Mouse (Mus musculus) liver, adult 2 months (tissue): ENCODE measurements around the gene Il21r. TPM values are rescaled to one million over a fixed set of nuclear protein-coding genes. Genes with fewer than 3 reads are reported as not detected.

Experiments used
- DNase-seq: peaks from one replicate; pipeline ENCODE4 v3.0.0-alpha.2; 2011; ENCODE audit warnings: low read depth, low spot score; ENCODE audit errors: extremely low read depth
- H3K27ac ChIP-seq: fragments of 200-500 bp; replicated peaks from 2 replicates; pipeline ENCODE4 v1.5.1; 2012; ENCODE audit warnings: low read depth, mild to moderate bottlenecking, control low read depth, inconsistent platforms, low read length; ENCODE audit not compliant: insufficient read depth
- H3K27me3 ChIP-seq: fragments of 200-500 bp; 2 replicates; pipeline ENCODE4 v1.6.1; 2012; ENCODE audit warnings: mild to moderate bottlenecking, moderate library complexity, low read length, inconsistent platforms; ENCODE audit not compliant: control insufficient read depth, insufficient read depth
- H3K36me3 ChIP-seq: fragments of 200-500 bp; 2 replicates; pipeline ENCODE4 v1.6.1; 2012; ENCODE audit warnings: low read length, inconsistent platforms; ENCODE audit not compliant: control insufficient read depth, insufficient read depth
- H3K4me1 ChIP-seq: fragments of 200-500 bp; 2 replicates; pipeline ENCODE4 v1.6.1; 2011; ENCODE audit warnings: low read length; ENCODE audit not compliant: control insufficient read depth, insufficient read depth
- H3K4me3 ChIP-seq: fragments of 200-500 bp; 2 replicates; pipeline ENCODE4 v1.5.1; 2011; ENCODE audit warnings: low read depth, mild to moderate bottlenecking, control low read depth, low read length, moderate library complexity; ENCODE audit not compliant: insufficient read depth
- H3K79me2 ChIP-seq: fragments of 200-500 bp; 2 replicates; pipeline ENCODE4 v1.6.1; 2012; ENCODE audit warnings: inconsistent platforms, mild to moderate bottlenecking, low read length, moderate library complexity; ENCODE audit not compliant: control insufficient read depth, insufficient read depth
- H3K9ac ChIP-seq: fragments of 200-500 bp; 2 replicates; pipeline ENCODE4 v1.6.1; 2012; ENCODE audit warnings: low read depth, mild to moderate bottlenecking, control low read depth, inconsistent platforms, low read length
- CTCF ChIP-seq: fragments of 200-500 bp; IDR thresholded peaks from 2 replicates; pipeline ENCODE4 v1.5.1; 2011; ENCODE audit warnings: low read depth, low read length, control low read depth
- POLR2A ChIP-seq: fragments of 200-500 bp; IDR thresholded peaks from 2 replicates; pipeline ENCODE4 v1.6.1; 2011; ENCODE audit warnings: low read length, control low read depth; ENCODE audit not compliant: insufficient read depth; ENCODE audit errors: extremely low read depth
- WGBS: fragments of 180-500 bp; shearing (Covaris S2); methylation state at CpG from one replicate; pipeline ENCODE4 v1.1.7; 2018; 5-methylcytosine and 5-hydroxymethylcytosine counted together
- polyA plus RNA-seq: library from polyadenylated mRNA; depleted of rRNA; stranded (reverse); fragments of >200 nt; gene quantifications from 2 replicates; pipeline ENCODE4 v1.2.3, GENCODE M21; 2012
- total RNA-seq: library from RNA; depleted of rRNA; stranded (reverse); fragments of >200 nt; gene quantifications from 2 replicates; pipeline ENCODE4 v1.2.3, GENCODE M21; 2014

The Il21r gene
- total and polyA plus RNA-seq, 2 experiments, result 0.09 to 1.2 TPM

DNA sequence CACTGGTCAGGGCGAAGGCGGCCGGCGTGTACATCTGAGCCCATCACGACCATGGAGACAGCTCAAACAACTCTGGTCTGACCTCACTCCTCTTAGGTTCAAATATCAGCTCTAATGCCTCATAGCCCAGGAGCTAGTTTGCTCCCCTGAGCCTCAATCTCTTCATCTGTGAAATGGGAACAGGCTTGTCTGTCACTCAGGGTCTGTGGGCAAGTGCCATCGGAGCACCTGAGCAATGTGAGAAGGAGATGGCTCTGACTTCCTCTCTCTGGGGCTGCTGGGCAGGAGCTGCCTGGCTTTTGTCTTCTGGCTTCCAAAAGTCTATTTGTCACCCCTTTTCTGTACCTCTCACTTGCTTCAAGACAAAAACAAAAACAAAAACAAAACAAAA, 2.0 kb upstream of the Il21r start:
- no peak for TF ChIP-seq CTCF
- no peak for TF ChIP-seq POLR2A
- Histone ChIP-seq H3K27ac (no peak overlapping the region), H3K4me1 (no peaks in the 10 kb centered on the region), H3K79me2 (no peaks in the 10 kb centered on the region), H3K27me3 (no peaks in the 10 kb centered on the region), H3K9ac (no peak overlapping the region), H3K4me3 (no peak overlapping the region), H3K36me3 (no peaks in the 10 kb centered on the region)
- WGBS, result 65% methylated on average over 6 of the region's 6 CpGs
- no peak for DNase-seq

DNA sequence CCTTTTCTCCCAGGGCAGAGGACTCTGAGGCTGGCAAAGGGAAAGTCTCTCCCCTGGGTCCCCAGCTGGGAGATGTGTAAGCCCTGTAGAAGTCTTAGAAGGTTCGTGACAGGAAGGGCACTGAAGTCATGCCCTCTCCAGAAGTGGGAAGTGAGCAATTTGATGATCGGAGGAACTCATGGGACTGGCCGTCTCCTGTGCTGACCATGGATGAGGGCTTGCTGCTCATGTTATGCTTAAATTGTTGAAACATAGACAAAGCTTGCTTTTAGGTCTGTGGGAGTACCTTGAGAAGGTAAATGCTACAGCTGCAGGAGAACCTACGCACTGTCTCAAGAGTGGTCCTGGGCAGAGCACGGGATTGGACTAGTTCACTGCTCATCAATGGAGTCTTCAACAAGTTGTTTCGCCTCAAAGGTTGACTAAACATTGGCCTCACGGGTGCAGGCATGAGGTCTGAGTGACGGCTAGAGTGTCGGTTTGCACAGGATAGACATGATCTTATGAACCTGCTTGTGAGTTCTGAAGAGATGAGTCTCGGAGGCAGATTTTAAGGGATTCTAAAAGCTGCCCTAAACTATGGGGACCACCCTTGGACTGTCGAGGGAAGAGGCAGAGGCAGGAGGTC, 1.3 kb upstream of the Il21r start:
- Histone ChIP-seq H3K4me3 (no peak overlapping the region), H3K36me3 (no peaks in the 10 kb centered on the region), H3K4me1 (no peaks in the 10 kb centered on the region), H3K27ac (no peak overlapping the region), H3K27me3 (no peaks in the 10 kb centered on the region), H3K9ac (no peak overlapping the region), H3K79me2 (no peaks in the 10 kb centered on the region)
- TF ChIP-seq CTCF (no peak), POLR2A (no peak)
- whole genome bisulfite sequencing, result 73% methylated on average over 11 of the region's 11 CpGs
- DNase-seq, result peak; percentile 25

DNA sequence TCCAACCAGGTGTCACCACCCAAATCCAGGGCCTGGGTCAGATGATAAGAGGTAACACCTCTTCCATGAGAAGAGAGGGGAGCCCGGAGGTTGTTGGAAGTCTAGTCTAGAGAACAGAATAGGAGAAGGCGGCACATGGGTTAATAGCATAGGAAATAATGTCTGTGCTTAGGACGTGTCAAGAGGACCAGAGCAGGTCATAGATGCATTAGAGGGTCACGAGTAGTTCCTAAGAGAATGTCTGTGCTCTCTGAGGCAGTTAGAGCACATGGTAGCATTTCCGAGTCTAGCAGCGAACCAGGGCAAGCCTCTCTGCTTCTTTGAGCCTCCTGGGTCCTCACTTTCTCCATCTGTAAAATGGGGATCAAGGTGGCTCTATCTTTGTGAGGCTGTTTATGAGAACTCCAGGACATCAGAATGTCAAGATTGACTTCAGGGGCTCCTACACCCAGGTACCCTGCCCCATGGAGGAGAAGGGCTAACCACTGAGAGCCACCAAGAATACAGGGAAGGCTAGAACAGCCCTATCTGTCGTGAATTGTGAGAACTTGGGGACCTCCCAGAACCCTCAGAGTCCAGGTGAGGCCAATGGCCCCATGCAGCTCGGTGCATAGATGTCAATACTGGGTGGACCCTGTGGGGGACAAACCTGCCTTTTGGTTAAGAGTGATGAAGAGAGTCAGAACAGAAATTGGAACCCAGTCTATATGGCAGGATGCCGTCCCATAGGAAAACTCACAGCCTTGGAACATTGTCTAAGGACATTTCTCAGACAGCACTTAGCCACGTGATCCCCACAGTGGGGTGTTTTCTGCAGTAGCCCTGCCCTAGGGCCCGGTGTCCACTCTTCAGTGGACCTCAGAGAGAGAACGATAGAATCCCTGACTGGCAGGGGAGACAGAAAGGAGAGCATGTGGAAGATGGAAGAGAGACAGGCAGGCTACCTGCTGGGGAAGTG, 1.4 kb downstream of the Il21r start:
- no peak for DNase-seq
- H3K4me3 ChIP-seq, result no peak overlapping the region
- WGBS, result 78% methylated on average over 12 of the region's 12 CpGs
- TF ChIP-seq POLR2A (no peak), CTCF (no peak)
- no peaks in the 10 kb centered on the region for H3K36me3 ChIP-seq
- H3K4me1 ChIP-seq, result no peaks in the 10 kb centered on the region
- no peak overlapping the region for H3K27ac ChIP-seq
- no peaks in the 10 kb centered on the region for H3K27me3 ChIP-seq
- H3K79me2 ChIP-seq, result no peaks in the 10 kb centered on the region
- no peak overlapping the region for H3K9ac ChIP-seq

DNA sequence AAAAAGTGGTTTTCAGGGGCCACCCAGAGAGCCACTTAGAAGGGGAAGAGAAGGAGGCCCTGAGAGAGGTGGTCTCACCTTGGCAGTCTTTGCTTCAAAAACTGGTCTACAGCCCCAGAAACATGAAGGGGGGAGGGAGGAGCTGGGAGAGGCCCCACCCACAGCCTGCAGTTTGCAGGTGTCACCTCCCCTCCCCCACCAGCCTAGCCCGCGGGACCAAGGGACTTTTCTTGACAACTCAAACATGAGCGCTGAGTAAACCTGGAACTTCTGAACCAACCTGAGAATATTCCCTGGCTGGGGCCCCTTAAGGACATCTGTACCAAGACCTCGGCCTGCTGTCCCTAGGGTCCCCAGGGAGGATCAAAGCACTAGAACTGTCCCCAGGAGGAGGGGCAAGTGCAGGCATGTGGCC, 2.5 kb downstream of the Il21r start:
- 36% methylated on average over 4 of the region's 4 CpGs for WGBS
- no peak for TF ChIP-seq CTCF
- no peak for TF ChIP-seq POLR2A
- no peak overlapping the region for H3K4me3 ChIP-seq

DNA sequence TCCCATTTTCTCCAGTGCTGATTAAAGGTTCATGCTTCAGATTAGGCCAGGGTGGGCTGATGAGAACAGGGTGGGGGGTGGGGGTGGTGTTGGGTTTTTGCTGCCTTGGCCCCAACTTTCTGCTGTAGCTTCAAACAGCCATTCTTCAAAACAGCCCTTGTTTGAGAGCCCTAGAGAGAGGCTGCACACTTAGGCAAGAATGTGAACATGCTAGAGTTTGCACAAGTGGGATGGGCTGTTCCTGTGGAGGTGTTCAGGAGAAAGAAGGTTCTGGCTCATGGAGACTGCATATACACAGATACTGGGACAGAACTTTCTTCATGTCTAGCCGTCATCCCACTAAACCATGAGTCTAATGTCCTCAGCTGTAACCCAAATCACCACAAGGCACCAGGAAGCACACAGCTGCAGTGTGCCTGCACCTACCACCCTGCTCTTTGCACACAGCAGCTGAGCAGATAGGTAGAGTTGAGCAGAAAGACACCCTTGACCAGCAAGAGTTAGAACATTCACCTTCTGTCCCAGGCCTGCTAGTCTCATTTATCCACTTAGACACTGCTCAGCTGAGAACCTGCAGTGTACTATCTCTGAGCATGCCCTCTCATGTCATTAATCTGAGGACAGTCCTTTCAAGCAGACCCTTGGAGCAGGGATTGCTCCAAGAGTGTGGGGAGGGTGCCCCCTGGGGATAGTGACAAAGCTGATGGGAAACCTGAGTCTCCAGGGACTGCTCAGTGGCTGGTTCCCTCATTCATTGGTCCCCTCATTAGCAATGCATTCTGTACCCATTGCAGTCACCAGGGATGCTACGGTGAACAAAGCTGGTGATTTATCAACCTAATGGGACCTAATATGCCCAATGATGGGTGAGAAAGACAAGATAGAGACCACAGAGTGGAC, 3.3 kb downstream of the Il21r start:
- DNase-seq, result no peak
- WGBS, result 93% methylated on average over 2 of the region's 2 CpGs
- no peak overlapping the region for H3K9ac ChIP-seq

More for the DNA sequence above, 2.5 kb downstream of the Il21r start:
- no peak for DNase-seq
- H3K79me2 ChIP-seq, result no peaks in the 10 kb centered on the region
- no peaks in the 10 kb centered on the region for H3K36me3 ChIP-seq
- no peaks in the 10 kb centered on the region for H3K27me3 ChIP-seq
- H3K9ac ChIP-seq, result no peak overlapping the region
- H3K27ac ChIP-seq, result no peak overlapping the region
- no peaks in the 10 kb centered on the region for H3K4me1 ChIP-seq

More for the DNA sequence above, 3.3 kb downstream of the Il21r start:
- no peak for TF ChIP-seq POLR2A
- no peak for TF ChIP-seq CTCF
- Histone ChIP-seq H3K27me3 (no peaks in the 10 kb centered on the region), H3K79me2 (no peaks in the 10 kb centered on the region), H3K4me1 (no peaks in the 10 kb centered on the region), H3K4me3 (no peak overlapping the region), H3K27ac (no peak overlapping the region), H3K36me3 (no peaks in the 10 kb centered on the region)
